Mouse (Mus musculus) thymus, postnatal 0 days (tissue): ENCODE measurements around the gene Ell2. TPM values are rescaled to one million over a fixed set of nuclear protein-coding genes. Genes with fewer than 3 reads are reported as not detected.

Source experiments
- DNase-seq: peaks from one replicate; pipeline ENCODE4 v3.0.0-alpha.2; 2015; ENCODE audit warnings: low spot score
- polyA plus RNA-seq: library from polyadenylated mRNA; unstranded; fragments of >200 nt; fragmentation: Nextera tagmentation; extraction: Ambion mirVana; gene quantifications from 2 replicates; pipeline ENCODE4 v1.2.1, GENCODE M21; 2015

Ell2 gene
- polyA plus RNA-seq, 1 experiment from 2014 or later: 4.8 TPM

- no peak for DNase-seq
Measured at GRCm38 (mm10) chr13:75799421-75799820, 92.9 kb downstream of the Ell2 start.

DNA sequence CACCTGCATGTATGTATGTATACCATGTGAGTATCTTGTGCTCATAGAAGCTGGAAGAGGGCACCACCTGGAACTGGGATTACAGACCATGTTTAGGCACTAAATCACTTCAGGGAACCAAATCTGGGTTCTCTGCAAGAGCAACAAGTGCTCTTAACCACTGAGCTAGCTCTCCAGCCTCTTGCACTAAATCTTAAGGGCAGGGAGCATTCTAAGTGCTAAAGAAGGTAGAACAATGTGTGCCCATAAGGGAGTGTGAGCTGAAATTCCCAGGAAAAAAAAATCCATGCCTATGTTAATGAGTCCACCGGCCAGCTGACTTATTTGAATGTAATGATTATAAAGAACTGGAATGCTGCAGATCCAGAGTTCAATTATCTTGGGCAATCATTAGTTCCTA lies 101.4 kb downstream of the Ell2 start:
- DNase-seq: no peak

GRCm38 (mm10) chr13:75809957-75810356 lies 103.4 kb downstream of the Ell2 start:
- no peak for DNase-seq

DNA sequence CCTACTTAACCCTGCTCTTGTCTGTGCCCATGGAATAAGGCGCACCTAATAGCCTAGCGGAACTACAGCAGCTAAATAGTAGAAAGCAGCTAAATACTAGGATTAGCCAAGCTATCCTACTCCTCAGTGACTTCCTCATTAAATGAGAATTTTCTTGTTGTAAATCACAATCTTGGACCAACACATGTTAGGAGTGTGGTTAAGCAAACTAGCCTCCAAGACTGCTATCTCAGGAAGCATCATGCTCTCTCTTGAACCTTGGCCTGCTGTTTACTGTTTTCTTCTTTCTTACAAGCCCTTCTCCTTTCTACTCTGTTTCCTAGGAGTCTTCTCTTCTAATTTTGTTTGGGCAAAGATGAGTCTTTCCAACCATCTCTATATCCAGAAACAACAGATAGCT lies 110.6 kb downstream of the Ell2 start:
- no peak for DNase-seq

DNA sequence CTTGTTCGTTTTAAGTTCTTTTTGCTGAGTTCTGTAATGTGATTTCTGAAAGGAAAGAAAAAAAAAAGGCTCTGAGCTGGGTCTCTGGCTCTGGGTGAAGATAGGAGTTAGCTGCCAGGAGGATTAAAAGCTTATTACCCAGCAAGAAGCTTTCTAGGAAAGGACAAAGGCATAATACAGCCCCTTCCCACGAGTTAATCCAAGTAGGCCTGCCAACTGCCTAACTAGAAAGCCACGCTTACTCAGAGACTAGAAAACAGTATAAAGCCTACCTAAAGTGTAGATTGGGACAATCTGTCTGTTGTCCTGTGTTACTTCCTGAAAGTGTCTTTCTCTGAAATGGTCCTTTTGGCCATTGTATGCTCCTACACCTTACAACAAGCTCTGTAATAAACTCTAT lies 111.9 kb downstream of the Ell2 start:
- DNase-seq: no peak

DNA sequence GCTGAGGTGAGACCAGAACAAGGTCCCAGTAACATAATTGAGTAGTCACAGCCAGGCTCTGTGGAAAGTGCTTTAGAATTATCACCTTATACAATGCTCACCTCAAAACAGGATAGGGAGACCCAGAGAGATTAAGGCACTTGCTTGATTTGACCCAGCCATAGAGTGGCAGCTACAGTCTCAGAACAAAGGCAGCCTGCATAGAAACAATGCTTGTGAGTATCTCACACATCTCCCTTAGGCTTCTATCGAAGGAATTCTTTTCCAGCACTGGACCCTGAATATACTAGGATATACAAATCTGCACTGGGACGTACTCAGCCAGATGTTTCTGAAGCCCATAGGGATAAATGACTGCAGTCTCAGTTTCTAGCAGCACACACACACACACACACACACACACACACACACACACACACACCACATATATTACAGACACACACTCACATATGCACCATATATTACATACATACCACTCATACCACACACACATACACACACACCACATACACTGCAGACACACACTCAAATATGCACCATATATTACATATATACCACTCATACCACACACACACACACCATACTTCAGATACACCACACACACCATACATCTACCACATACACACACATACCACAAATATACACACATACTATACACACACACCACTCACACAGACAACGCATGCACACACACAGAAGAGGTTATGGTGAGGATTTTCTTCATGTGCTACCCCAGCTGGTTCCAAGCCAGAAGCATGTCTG lies 112.6 kb downstream of the Ell2 start:
- DNase-seq: no peak

DNA sequence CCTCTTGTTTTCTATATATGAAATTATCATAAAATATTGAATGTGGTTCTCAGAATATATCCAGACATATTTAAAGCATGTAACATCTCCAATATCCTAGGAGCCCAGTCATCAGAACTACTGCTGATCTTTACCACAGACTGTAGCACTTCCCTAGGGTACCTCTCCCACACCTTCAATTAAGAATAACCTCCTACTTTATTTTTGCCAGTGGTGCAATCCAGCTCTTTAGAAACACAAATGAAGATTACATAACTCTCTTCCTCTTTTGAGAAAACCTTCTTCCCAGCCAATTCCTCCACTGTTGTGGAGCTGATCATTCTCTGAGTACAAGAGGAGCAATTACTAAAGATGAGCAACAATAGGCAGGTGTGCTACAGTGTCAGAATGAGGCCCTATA lies 113.3 kb downstream of the Ell2 start:
- no peak for DNase-seq

Other genes starting within 250 kb of the Ell2 start
- 42.9 and 46.2 TPM in 2 replicates for gene Glrx, start 133.1 kb downstream of the Ell2 start, polyA plus RNA-seq
- 3.2 and 4.9 TPM in 2 replicates for gene Rhobtb3, start 237.2 kb downstream of the Ell2 start, polyA plus RNA-seq